Mouse (Mus musculus): ENCODE measurements around the gene Gm10320.

DNA sequence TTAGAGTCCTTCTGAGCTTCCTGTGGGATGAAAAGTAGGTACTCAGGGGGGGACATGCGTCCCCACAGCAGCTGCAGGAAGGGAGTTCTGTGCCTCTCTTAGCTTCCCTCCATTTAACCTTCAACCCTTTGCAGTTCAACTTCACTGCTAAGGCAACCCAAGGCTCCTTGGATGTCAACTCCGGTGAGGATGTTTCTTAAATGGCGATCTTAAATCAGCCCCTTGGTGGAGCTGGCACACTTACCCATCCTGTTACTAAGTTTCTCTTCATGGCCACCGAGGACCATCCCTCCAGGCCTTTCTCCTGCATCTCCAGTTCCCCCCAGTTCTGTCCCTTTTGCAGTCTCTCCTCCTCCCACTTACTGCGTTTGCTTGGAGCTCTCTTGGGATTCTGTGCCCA lies 6.8 kb upstream of the Gm10320 start:
- TF ChIP-seq CTCF (IDR thresholded peaks at IDR 0.05; ENCODE audit: low read depth) (no peak), EP300 (IDR thresholded peaks at IDR 0.05; ENCODE audit: low read depth) (no peak)

Measured in liver, embryonic 14.5 days (tissue).